Mouse (Mus musculus) monocyte, adult 5-6 weeks (primary cell): ENCODE results near the gene Dlgap5. TPM values are rescaled to one million over a fixed set of nuclear protein-coding genes. Genes with fewer than 3 reads are reported as not detected.

Experiments
- ATAC-seq: fragments of 153-309, 156-312 bp; replicated peaks from 2 replicates; pipeline ENCODE4 v1.8.0; 2017; ENCODE audit warnings: mild to moderate bottlenecking; ENCODE audit not compliant: low TSS enrichment, insufficient number of reproducible peaks, severe bottlenecking, poor library complexity, low FRiP score
- total RNA-seq: library from RNA; stranded (forward); fragments of 200-1000, 200-491, 200-594 nt; gene quantifications from 3 replicates; pipeline ENCODE4 v1.2.3, GENCODE M21; 2017

The Dlgap5 gene
- total RNA-seq, 1 experiment from 2014 or later = 12.5 TPM

GRCm38 (mm10) chr14:47406000-47406399 is 12.2 kb downstream of the Dlgap5 start:
- ATAC-seq = no peak

- no peak for ATAC-seq
Measured at GRCm38 (mm10) chr14:47402735-47403134, 15.5 kb downstream of the Dlgap5 start.

- no peak; the same call in 1 of the 2 replicates for ATAC-seq
Measured at GRCm38 (mm10) chr14:47396165-47396652, 22.0 kb downstream of the Dlgap5 start.

GRCm38 (mm10) chr14:47395462-47396026 is 22.7 kb downstream of the Dlgap5 start:
- ATAC-seq = no peak

GRCm38 (mm10) chr14:47395007-47395406 is 23.2 kb downstream of the Dlgap5 start:
- no peak for ATAC-seq

- ATAC-seq = no peak
Measured at GRCm38 (mm10) chr14:47393354-47394094, 24.7 kb downstream of the Dlgap5 start.

GRCm38 (mm10) chr14:47386125-47386524 is 32.1 kb downstream of the Dlgap5 start:
- ATAC-seq = no peak

- ATAC-seq = no peak
Measured at GRCm38 (mm10) chr14:47384653-47385052, 33.6 kb downstream of the Dlgap5 start.

GRCm38 (mm10) chr14:47383911-47384310 is 34.3 kb downstream of the Dlgap5 start:
- no peak for ATAC-seq

- no peak for ATAC-seq
Measured at GRCm38 (mm10) chr14:47378336-47378735, 39.9 kb downstream of the Dlgap5 start.

- no peak for ATAC-seq
Measured at GRCm38 (mm10) chr14:47376526-47376925, 41.7 kb downstream of the Dlgap5 start.

- ATAC-seq = peak; percentile 91
Measured at GRCm38 (mm10) chr14:47373728-47374678, 44.2 kb downstream of the Dlgap5 start.

- ATAC-seq = no peak
Measured at GRCm38 (mm10) chr14:47371689-47372088, 46.5 kb downstream of the Dlgap5 start.

- ATAC-seq = no peak
Measured at GRCm38 (mm10) chr14:47370790-47371189, 47.4 kb downstream of the Dlgap5 start.

- no peak for ATAC-seq
Measured at GRCm38 (mm10) chr14:47369741-47370140, 48.5 kb downstream of the Dlgap5 start.

GRCm38 (mm10) chr14:47367461-47367860 is 50.7 kb downstream of the Dlgap5 start, which contains the start of gene Lgals3:
Gene Lgals3, plus strand, starts transcription at chr14:47367751.
- no peak for ATAC-seq

GRCm38 (mm10) chr14:47366881-47367321 is 51.3 kb downstream of the Dlgap5 start:
- ATAC-seq = no peak

GRCm38 (mm10) chr14:47364742-47365449 is 53.3 kb downstream of the Dlgap5 start:
- no peak for ATAC-seq
